ENCODE assay signal across 17 mouse cellular contexts in the genomic region with DNA sequence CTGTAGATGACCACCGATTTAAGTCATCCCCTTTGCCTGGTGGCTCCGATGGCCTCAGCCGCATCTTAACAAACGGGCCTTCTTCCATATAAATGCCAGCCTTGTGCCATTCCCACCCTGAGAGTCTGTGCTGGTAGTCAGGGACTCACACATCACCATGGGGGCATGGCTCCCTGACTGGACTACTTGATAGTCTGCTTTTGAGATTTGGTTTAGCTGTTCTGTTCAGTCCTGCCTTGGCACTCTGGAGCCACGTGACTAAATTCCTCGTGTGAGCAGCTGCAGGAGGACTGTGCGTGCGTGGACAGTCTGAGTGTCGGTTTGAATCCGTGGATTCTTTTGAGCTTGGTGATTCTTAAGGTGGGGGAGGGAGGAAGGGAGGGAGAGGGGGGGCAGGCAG. TPM values are rescaled to one million over a fixed set of nuclear protein-coding genes. Genes with fewer than 3 reads are reported as not detected.
DNase-seq lines count a peak whose midpoint lies in the region; ATAC-seq lines count a peak whose summit lies in the region.
"Had no signal": no experiment of that assay in that cellular context is flagged by ENCODE, and none has a peak within 500 bp of the region (broad histone marks: within the 10 kb centered on the region; RNA-seq: fewer than 3 reads in every experiment).

No protein-coding gene starts in this region.

- no peak overlapping the region for H3K9ac ChIP-seq in embryonic facial prominence, embryonic 14.5 days (ENCODE audit: low read depth, low read length)
- H3K9ac ChIP-seq in hindbrain, embryonic 13.5 days, result no peak overlapping the region
- no peak overlapping the region for H3K9ac ChIP-seq in midbrain, embryonic 12.5 days (replicated peaks)
- H3K9ac ChIP-seq in neural tube, embryonic 14.5 days (replicated peaks; ENCODE audit: low read depth, low read length), result no peak overlapping the region
- H3K9ac ChIP-seq: liver, embryonic 14.5 days had no signal

- H3K4me3 ChIP-seq in embryonic facial prominence, embryonic 14.5 days (ENCODE audit: low read depth, low read length), result no peak overlapping the region
- H3K4me3 ChIP-seq in embryonic facial prominence, embryonic 10.5 days, result no peak overlapping the region
- H3K4me3 ChIP-seq in hindbrain, embryonic 13.5 days, result no peak overlapping the region
- H3K4me3 ChIP-seq in hindbrain, embryonic 10.5 days, result no peak overlapping the region
- no peak overlapping the region for H3K4me3 ChIP-seq in midbrain, embryonic 12.5 days
- H3K4me3 ChIP-seq in midbrain, embryonic 10.5 days, result no peak overlapping the region
- no peak overlapping the region for H3K4me3 ChIP-seq in neural tube, embryonic 14.5 days (ENCODE audit: low read depth, low read length)
- H3K4me3 ChIP-seq: erythroblast, embryonic 14.5 days; gastrocnemius, adult 2 months had no signal

- 0 out of 2 replicates have a peak, but pooled peaks have one; percentile 19 for ATAC-seq in embryonic facial prominence, embryonic 14.5 days (ENCODE audit: low read depth)
- peak; percentile 43 for ATAC-seq in hindbrain, embryonic 13.5 days (ENCODE audit: low FRiP score)
- peak; percentile 31; the same call in 1 of the 2 replicates for ATAC-seq in midbrain, embryonic 12.5 days (ENCODE audit: low FRiP score, low read depth)
- ATAC-seq in neural tube, embryonic 14.5 days (ENCODE audit: low read depth), result 0 out of 2 replicates have a peak, but pooled peaks have one; percentile 18
- ATAC-seq: activated CD4-positive, CD25-positive, alpha-beta regulatory T cell, adult 4 months; inflammation-experienced regulatory T-cells, adult 6 months had no signal

- H3K27me3 ChIP-seq in embryonic facial prominence, embryonic 14.5 days (replicated peaks; ENCODE audit: control insufficient read depth, insufficient read depth, low read length), result no peaks in the 10 kb centered on the region
- no peaks in the 10 kb centered on the region for H3K27me3 ChIP-seq in embryonic facial prominence, embryonic 10.5 days (replicated peaks; ENCODE audit: low read depth, poor library complexity, severe bottlenecking)
- no peaks in the 10 kb centered on the region for H3K27me3 ChIP-seq in hindbrain, embryonic 13.5 days
- no peaks in the 10 kb centered on the region for H3K27me3 ChIP-seq in hindbrain, embryonic 10.5 days (ENCODE audit: insufficient read depth, poor library complexity, severe bottlenecking)
- no peaks in the 10 kb centered on the region for H3K27me3 ChIP-seq in midbrain, embryonic 12.5 days
- H3K27me3 ChIP-seq in midbrain, embryonic 10.5 days (ENCODE audit: low read depth, poor library complexity, severe bottlenecking), result no peaks in the 10 kb centered on the region
- no peaks in the 10 kb centered on the region for H3K27me3 ChIP-seq in neural tube, embryonic 14.5 days (ENCODE audit: control insufficient read depth, insufficient read depth, low read length)
- H3K27me3 ChIP-seq: CH12.LX had no signal

- no peaks in the 10 kb centered on the region for H3K9me3 ChIP-seq in embryonic facial prominence, embryonic 14.5 days (ENCODE audit: control insufficient read depth, low read length)
- no peaks in the 10 kb centered on the region for H3K9me3 ChIP-seq in embryonic facial prominence, embryonic 10.5 days
- H3K9me3 ChIP-seq in hindbrain, embryonic 13.5 days, result no peaks in the 10 kb centered on the region
- no peaks in the 10 kb centered on the region for H3K9me3 ChIP-seq in hindbrain, embryonic 10.5 days
- H3K9me3 ChIP-seq in midbrain, embryonic 12.5 days, result no peaks in the 10 kb centered on the region
- H3K9me3 ChIP-seq in midbrain, embryonic 10.5 days (replicated peaks), result no peaks in the 10 kb centered on the region
- H3K9me3 ChIP-seq in neural tube, embryonic 14.5 days (ENCODE audit: control insufficient read depth, low read length), result no peaks in the 10 kb centered on the region

- no peak overlapping the region for H3K4me2 ChIP-seq in embryonic facial prominence, embryonic 14.5 days (ENCODE audit: low read depth, low read length)
- H3K4me2 ChIP-seq in hindbrain, embryonic 13.5 days, result no peak overlapping the region
- no peak overlapping the region for H3K4me2 ChIP-seq in midbrain, embryonic 12.5 days (replicated peaks)
- no peak overlapping the region for H3K4me2 ChIP-seq in neural tube, embryonic 14.5 days (ENCODE audit: low read depth, low read length)

- WGBS in embryonic facial prominence, embryonic 14.5 days, result 82% methylated on average over 10 of the region's 10 CpGs
- 94% methylated on average over 10 of the region's 10 CpGs for WGBS in embryonic facial prominence, embryonic 10.5 days
- WGBS in hindbrain, embryonic 13.5 days, result 71% methylated on average over 10 of the region's 10 CpGs
- 87% methylated on average over 10 of the region's 10 CpGs for WGBS in hindbrain, embryonic 10.5 days
- WGBS in midbrain, embryonic 12.5 days, result 85% methylated on average over 10 of the region's 10 CpGs
- WGBS in midbrain, embryonic 10.5 days, result 90% methylated on average over 10 of the region's 10 CpGs
- 59% methylated on average over 10 of the region's 10 CpGs for WGBS in neural tube, embryonic 14.5 days

- no peak overlapping the region for H3K27ac ChIP-seq in embryonic facial prominence, embryonic 14.5 days (replicated peaks; ENCODE audit: low read depth, low read length)
- no peak overlapping the region for H3K27ac ChIP-seq in embryonic facial prominence, embryonic 10.5 days (replicated peaks)
- 0 out of 2 replicates have a peak overlapping the region, but pooled peaks have one; percentile 4 for H3K27ac ChIP-seq in hindbrain, embryonic 13.5 days
- no peak overlapping the region for H3K27ac ChIP-seq in hindbrain, embryonic 10.5 days
- H3K27ac ChIP-seq in midbrain, embryonic 12.5 days (replicated peaks), result no peak overlapping the region
- H3K27ac ChIP-seq in midbrain, embryonic 10.5 days (replicated peaks), result no peak overlapping the region
- H3K27ac ChIP-seq in neural tube, embryonic 14.5 days (ENCODE audit: low read depth, low read length), result 0 out of 2 replicates have a peak overlapping the region, but pooled peaks have one; percentile 34
- H3K27ac ChIP-seq: liver, embryonic 14.5 days had no signal

- peaks cover 46% of the 10 kb centered on the region for H3K36me3 ChIP-seq in embryonic facial prominence, embryonic 14.5 days (ENCODE audit: control insufficient read depth, insufficient read depth, low read length)
- peaks cover 90% of the 10 kb centered on the region for H3K36me3 ChIP-seq in embryonic facial prominence, embryonic 10.5 days (replicated peaks)
- peaks cover 18% of the 10 kb centered on the region for H3K36me3 ChIP-seq in hindbrain, embryonic 13.5 days
- H3K36me3 ChIP-seq in hindbrain, embryonic 10.5 days, result peaks cover 85% of the 10 kb centered on the region
- H3K36me3 ChIP-seq in midbrain, embryonic 12.5 days, result peaks cover 20% of the 10 kb centered on the region
- peaks cover 82% of the 10 kb centered on the region for H3K36me3 ChIP-seq in midbrain, embryonic 10.5 days
- H3K36me3 ChIP-seq in neural tube, embryonic 14.5 days (ENCODE audit: control insufficient read depth, insufficient read depth, low read length), result no peaks in the 10 kb centered on the region

- H3K4me1 ChIP-seq in embryonic facial prominence, embryonic 14.5 days (ENCODE audit: control insufficient read depth, insufficient read depth, low read length), result peaks cover 16% of the 10 kb centered on the region; the same call in 1 of the 2 replicates
- peaks cover 27% of the 10 kb centered on the region for H3K4me1 ChIP-seq in embryonic facial prominence, embryonic 10.5 days
- peaks cover 61% of the 10 kb centered on the region for H3K4me1 ChIP-seq in hindbrain, embryonic 13.5 days (replicated peaks)
- H3K4me1 ChIP-seq in hindbrain, embryonic 10.5 days (replicated peaks), result peaks cover 37% of the 10 kb centered on the region
- H3K4me1 ChIP-seq in midbrain, embryonic 12.5 days, result peaks cover 30% of the 10 kb centered on the region
- H3K4me1 ChIP-seq in midbrain, embryonic 10.5 days, result peaks cover 29% of the 10 kb centered on the region
- H3K4me1 ChIP-seq in neural tube, embryonic 14.5 days (ENCODE audit: control insufficient read depth, insufficient read depth, low read length), result peaks cover 34% of the 10 kb centered on the region

- no peak for DNase-seq in embryonic facial prominence, embryonic 14.5 days (ENCODE audit: low spot score)
- DNase-seq in embryonic facial prominence, embryonic 10.5 days (ENCODE audit: low spot score), result no peak
- DNase-seq in hindbrain, embryonic 10.5 days (ENCODE audit: low spot score), result no peak
- DNase-seq in midbrain, embryonic 10.5 days (ENCODE audit: low spot score), result no peak
- DNase-seq in natural killer cell, adult 2 months (ENCODE audit: low spot score in 2 of 2), result no peak
- DNase-seq: cerebellum, adult 18-20 months; gastrocnemius, adult 2 months; lung, postnatal 4 days; thymus, postnatal 36 days had no signal

RNA-seq across cellular contexts. Expression of gene Zfp827, which starts 53.7 kb away (rescaled TPM):
- polyA plus RNA-seq in embryonic facial prominence, embryonic 14.5 days (2014; fragmentation: Nextera tagmentation; extraction: Ambion mirVana), result 11.8 and 12.3 TPM in 2 replicates
- polyA plus RNA-seq in embryonic facial prominence, embryonic 10.5 days (2016; fragmentation: Nextera tagmentation; extraction: Ambion mirVana), result 6.5 and 8.2 TPM in 2 replicates
- 12.5 and 12.7 TPM in 2 replicates for polyA plus RNA-seq in hindbrain, embryonic 13.5 days (2015; fragmentation: Nextera tagmentation; extraction: Ambion mirVana)
- polyA plus RNA-seq in hindbrain, embryonic 10.5 days (2016; fragmentation: Nextera tagmentation; extraction: Ambion mirVana), result 4.7 and 6.2 TPM in 2 replicates
- 12.0 and 13.0 TPM in 2 replicates for polyA plus RNA-seq in midbrain, embryonic 12.5 days (2016; fragmentation: Nextera tagmentation; extraction: Ambion mirVana)
- 4.5 and 6.8 TPM in 2 replicates for polyA plus RNA-seq in midbrain, embryonic 10.5 days (2016; fragmentation: Nextera tagmentation; extraction: Ambion mirVana)
- polyA plus RNA-seq in neural tube, embryonic 14.5 days (2014; fragmentation: Nextera tagmentation; extraction: Ambion mirVana), result 16.8 and 19.1 TPM in 2 replicates

Comparison
In these comparisons a context has a peak if more than half of its experiments do, and no peak if none do; other contexts are left out.
1. H3K27ac ChIP-seq: peak in hindbrain, embryonic 13.5 days (single experiment) and neural tube, embryonic 14.5 days (single experiment); none in embryonic facial prominence, embryonic 14.5 days (single experiment), embryonic facial prominence, embryonic 10.5 days (single experiment), hindbrain, embryonic 10.5 days (single experiment), midbrain, embryonic 12.5 days (single experiment) and midbrain, embryonic 10.5 days (single experiment).
2. Peak in every context shown above with its lines, with median percentiles within 50 percentile points of each other: ATAC-seq.